7 mouse cellular contexts compared by ENCODE assay signal in the genomic region with DNA sequence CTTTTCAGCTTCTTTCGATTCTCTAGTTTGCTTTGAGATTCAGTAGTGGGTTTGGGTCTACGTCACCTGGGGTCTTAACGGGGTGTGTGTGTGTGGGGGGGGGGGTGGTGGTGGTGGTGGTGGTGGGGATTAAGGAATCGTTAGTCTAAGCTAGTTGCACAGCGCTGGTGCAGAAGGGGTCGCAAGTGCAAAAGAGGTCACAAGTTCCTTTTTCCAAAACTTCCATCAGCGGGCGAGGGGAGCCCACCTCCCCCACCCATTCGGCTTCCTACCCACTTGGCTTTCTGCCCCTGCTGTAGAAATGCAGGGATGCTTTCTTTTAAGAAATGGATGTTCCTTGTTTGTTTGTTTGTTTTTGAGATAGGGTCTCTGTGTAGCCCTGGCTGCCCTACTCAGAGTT. TPM values are rescaled to one million over a fixed set of nuclear protein-coding genes. Genes with fewer than 3 reads are reported as not detected.
DNase-seq lines count a peak whose midpoint lies in the region; ATAC-seq and TF ChIP-seq lines count a peak whose summit lies in the region.

No protein-coding gene starts in this region.

- DNase-seq in lung, postnatal 4 days, result no peak
- peak; percentile 62 for DNase-seq in forebrain, embryonic 11.5 days (ENCODE audit: low spot score)
- no peak for DNase-seq in yolk sac, embryonic 10.5 days (ENCODE audit: low spot score)
- DNase-seq in spleen, postnatal 4 days (ENCODE audit: low spot score in 2 of 2), result no peak

- H3K36me3 ChIP-seq in lung, embryonic 16.5 days (ENCODE audit: control insufficient read depth, insufficient read depth, low read length), result no peaks in the 10 kb centered on the region
- no peaks in the 10 kb centered on the region for H3K36me3 ChIP-seq in forebrain, embryonic 11.5 days (ENCODE audit: control insufficient read depth, insufficient read depth, low read length)
- H3K36me3 ChIP-seq in limb, embryonic 13.5 days, result no peaks in the 10 kb centered on the region
- H3K36me3 ChIP-seq in small intestine, adult 2 months (ENCODE audit: control insufficient read depth, insufficient read depth, low read length), result no peaks in the 10 kb centered on the region

- no peak for ATAC-seq in lung, embryonic 16.5 days (ENCODE audit: low read depth)
- 0 out of 2 replicates have a peak, but pooled peaks have one; percentile 1 for ATAC-seq in forebrain, embryonic 11.5 days (replicated peaks; ENCODE audit: low FRiP score)
- ATAC-seq in limb, embryonic 13.5 days (ENCODE audit: low FRiP score, low read depth), result 0 out of 2 replicates have a peak, but pooled peaks have one; percentile 8

- 0% methylated on average over 9 of the region's 9 CpGs for WGBS in lung, embryonic 16.5 days
- 0% methylated on average over 9 of the region's 9 CpGs for WGBS in forebrain, embryonic 11.5 days
- WGBS in limb, embryonic 13.5 days, result 0% methylated on average over 9 of the region's 9 CpGs
- 14% methylated on average over 9 of the region's 9 CpGs for WGBS in small intestine, adult 2 months

- 0 out of 2 replicates have a peak, but pooled peaks cover 2% of the 10 kb centered on the region for H3K27me3 ChIP-seq in lung, embryonic 16.5 days (ENCODE audit: control insufficient read depth, insufficient read depth, low read depth, low read length)
- no peaks in the 10 kb centered on the region; the same call in 1 of the 2 replicates for H3K27me3 ChIP-seq in forebrain, embryonic 11.5 days (ENCODE audit: control insufficient read depth, insufficient read depth, low read length)
- H3K27me3 ChIP-seq in limb, embryonic 13.5 days, result peaks cover 15% of the 10 kb centered on the region; the same call in 1 of the 2 replicates
- peaks cover 12% of the 10 kb centered on the region for H3K27me3 ChIP-seq in small intestine, adult 2 months (ENCODE audit: control insufficient read depth, insufficient read depth, low read length)

- TF ChIP-seq CTCF in small intestine, adult 2 months (IDR thresholded peaks at IDR 0.05; ENCODE audit: extremely low read depth, insufficient read length, insufficient replicate concordance, low read depth, low read length), result no peak

- H3K4me3 ChIP-seq in lung, embryonic 16.5 days (ENCODE audit: low read length), result peak overlapping the region; percentile 58
- peak overlapping the region; percentile 61 for H3K4me3 ChIP-seq in forebrain, embryonic 11.5 days (ENCODE audit: low read depth, low read length)
- H3K4me3 ChIP-seq in limb, embryonic 13.5 days, result peak overlapping the region; percentile 59
- H3K4me3 ChIP-seq in small intestine, adult 2 months (ENCODE audit: low read depth, low read length), result peak overlapping the region; percentile 65; the same call in 1 of the 2 replicates

- TF ChIP-seq POLR2A in small intestine, adult 2 months (IDR thresholded peaks at IDR 0.05; ENCODE audit: low read depth, low read length), result no peak

- H3K9me3 ChIP-seq in lung, embryonic 16.5 days (ENCODE audit: control insufficient read depth, low read length), result no peaks in the 10 kb centered on the region
- H3K9me3 ChIP-seq in forebrain, embryonic 11.5 days (ENCODE audit: control insufficient read depth, low read length), result no peaks in the 10 kb centered on the region
- no peaks in the 10 kb centered on the region for H3K9me3 ChIP-seq in limb, embryonic 13.5 days

- no peak overlapping the region for H3K27ac ChIP-seq in lung, embryonic 16.5 days (ENCODE audit: low read length)
- H3K27ac ChIP-seq in forebrain, embryonic 11.5 days (ENCODE audit: low read depth, low read length), result no peak overlapping the region
- no peak overlapping the region for H3K27ac ChIP-seq in limb, embryonic 13.5 days
- no peak overlapping the region for H3K27ac ChIP-seq in small intestine, adult 2 months (ENCODE audit: insufficient read depth, low read depth, low read length)

- H3K9ac ChIP-seq in lung, embryonic 16.5 days (ENCODE audit: low read length), result peak overlapping the region; percentile 49; the same call in 1 of the 2 replicates
- peak overlapping the region; percentile 50 for H3K9ac ChIP-seq in forebrain, embryonic 11.5 days (ENCODE audit: low read length)
- H3K9ac ChIP-seq in limb, embryonic 13.5 days, result peak overlapping the region; percentile 62

- peak overlapping the region; percentile 75 for H3K4me2 ChIP-seq in lung, embryonic 16.5 days (ENCODE audit: low read depth, low read length)
- H3K4me2 ChIP-seq in forebrain, embryonic 11.5 days (ENCODE audit: low read depth, low read length, severe bottlenecking), result peak overlapping the region; percentile 55
- H3K4me2 ChIP-seq in limb, embryonic 13.5 days (replicated peaks), result peak overlapping the region; percentile 70

- H3K4me1 ChIP-seq in lung, embryonic 16.5 days (replicated peaks; ENCODE audit: control insufficient read depth, insufficient read depth, low read length), result peaks cover 10% of the 10 kb centered on the region
- no peaks in the 10 kb centered on the region; the same call in 1 of the 2 replicates for H3K4me1 ChIP-seq in forebrain, embryonic 11.5 days (replicated peaks; ENCODE audit: control insufficient read depth, insufficient read depth, low read length)
- H3K4me1 ChIP-seq in limb, embryonic 13.5 days, result peaks cover 12% of the 10 kb centered on the region
- peaks cover 7% of the 10 kb centered on the region; the same call in 1 of the 2 replicates for H3K4me1 ChIP-seq in small intestine, adult 2 months (ENCODE audit: control insufficient read depth, insufficient read depth, insufficient read length, low read length)

RNA-seq across cellular contexts. Expression of gene Gpx5, which starts 16.0 kb away (rescaled TPM):
- not detected in 2 replicates for polyA plus RNA-seq in lung, embryonic 16.5 days (2015; fragmentation: Nextera tagmentation; extraction: Ambion mirVana)
- not detected in 2 replicates for polyA plus RNA-seq in forebrain, embryonic 11.5 days (2014; fragmentation: Nextera tagmentation; extraction: Ambion mirVana)
- not detected in 2 replicates for polyA plus RNA-seq in limb, embryonic 13.5 days (2015; fragmentation: Nextera tagmentation; extraction: Ambion mirVana)
- polyA plus RNA-seq in small intestine, adult 2 months (2012; rRNA removed), result not detected in 2 replicates

RNA-seq across cellular contexts. Expression of gene Gpx6, which starts 35.4 kb away (rescaled TPM):
- polyA plus RNA-seq in lung, embryonic 16.5 days (2015; fragmentation: Nextera tagmentation; extraction: Ambion mirVana), result not detected in 2 replicates
- not detected in 2 replicates for polyA plus RNA-seq in forebrain, embryonic 11.5 days (2014; fragmentation: Nextera tagmentation; extraction: Ambion mirVana)
- polyA plus RNA-seq in limb, embryonic 13.5 days (2015; fragmentation: Nextera tagmentation; extraction: Ambion mirVana), result 0.28 and 0.52 TPM in 2 replicates
- polyA plus RNA-seq in small intestine, adult 2 months (2012; rRNA removed), result not detected in 2 replicates
